ENCODE assay signal across 21 mouse cellular contexts in the genomic region with DNA sequence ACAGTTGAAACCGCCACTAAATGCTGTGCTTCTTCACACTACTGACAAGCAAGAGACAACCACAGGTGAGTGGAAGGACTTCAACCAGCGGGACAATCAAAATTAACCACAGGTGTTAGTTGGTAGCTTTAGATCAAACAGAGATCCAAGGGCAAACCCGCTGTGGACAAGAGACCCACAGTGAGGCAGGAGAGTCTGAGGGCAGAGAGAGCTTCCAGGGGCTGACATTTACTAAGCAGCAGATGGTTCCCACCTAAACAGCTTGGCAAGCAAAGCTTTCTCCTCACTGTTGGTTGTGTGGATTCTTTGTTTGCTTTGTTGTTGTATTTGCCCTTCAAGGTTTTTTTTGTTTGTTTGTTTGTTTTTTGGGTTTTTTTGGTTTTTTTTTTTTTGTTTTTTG.
A peak's percentile ranks its signal among the peaks of the same experiment; 100 is the strongest.
DNase-seq lines count a peak whose midpoint lies in the region; ATAC-seq and TF ChIP-seq lines count a peak whose summit lies in the region.
"Had no signal": no experiment of that assay in that cellular context is flagged by ENCODE, and none has a peak within 500 bp of the region (broad histone marks: within the 10 kb centered on the region; RNA-seq: fewer than 3 reads in every experiment).

No protein-coding gene starts in this region.

- no peaks in the 10 kb centered on the region for H3K27me3 ChIP-seq in cerebellum, adult 2 months (ENCODE audit: control insufficient read depth, insufficient read depth, low read length)
- no peaks in the 10 kb centered on the region for H3K27me3 ChIP-seq in midbrain, postnatal 0 days (ENCODE audit: insufficient read depth, low read length)
- H3K27me3 ChIP-seq in midbrain, embryonic 16.5 days (ENCODE audit: control insufficient read depth, insufficient read depth, low read depth, low read length), result no peaks in the 10 kb centered on the region
- H3K27me3 ChIP-seq: CH12.LX; embryonic facial prominence, embryonic 13.5 days; forebrain, embryonic 12.5 days; intestine, embryonic 15.5 days; Patski had no signal

- ATAC-seq in midbrain, postnatal 0 days (ENCODE audit: low FRiP score), result no peak
- no peak for ATAC-seq in midbrain, embryonic 16.5 days
- ATAC-seq: activated CD4-positive, CD25-positive, alpha-beta regulatory T cell, adult 4 months; forebrain, embryonic 16.5 days; hindbrain, embryonic 16.5 days; intestine, embryonic 15.5 days; Patski had no signal

- no peaks in the 10 kb centered on the region for H3K9me3 ChIP-seq in midbrain, postnatal 0 days (ENCODE audit: low read length)
- no peaks in the 10 kb centered on the region for H3K9me3 ChIP-seq in midbrain, embryonic 16.5 days (replicated peaks; ENCODE audit: control insufficient read depth, low read length, poor library complexity, severe bottlenecking)
- H3K9me3 ChIP-seq: embryonic facial prominence, embryonic 13.5 days; forebrain, embryonic 12.5 days; heart, embryonic 13.5 days; intestine, embryonic 15.5 days had no signal

- no peak for TF ChIP-seq CTCF in cerebellum, adult 2 months (IDR thresholded peaks at IDR 0.05; ENCODE audit: borderline replicate concordance, insufficient read depth, low read depth, low read length)
- no peak for TF ChIP-seq CTCF in midbrain, postnatal 0 days (IDR thresholded peaks at IDR 0.05)

- H3K27ac ChIP-seq in cerebellum, adult 2 months (ENCODE audit: insufficient read depth, low read length), result no peak overlapping the region
- H3K27ac ChIP-seq in midbrain, postnatal 0 days (ENCODE audit: low read depth, low read length), result no peak overlapping the region
- no peak overlapping the region for H3K27ac ChIP-seq in midbrain, embryonic 16.5 days (ENCODE audit: low read length)
- H3K27ac ChIP-seq: embryonic facial prominence, embryonic 13.5 days; forebrain, embryonic 12.5 days; heart, embryonic 13.5 days; intestine, embryonic 15.5 days had no signal

- no peak for TF ChIP-seq POLR2A in cerebellum, adult 2 months (IDR thresholded peaks at IDR 0.05; ENCODE audit: borderline replicate concordance, insufficient read depth, low read length)

- H3K36me3 ChIP-seq in midbrain, postnatal 0 days (ENCODE audit: insufficient read depth, low read length), result no peaks in the 10 kb centered on the region
- no peaks in the 10 kb centered on the region for H3K36me3 ChIP-seq in midbrain, embryonic 16.5 days (ENCODE audit: control insufficient read depth, insufficient read depth, low read length)
- H3K36me3 ChIP-seq: embryonic facial prominence, embryonic 13.5 days; forebrain, embryonic 12.5 days; heart, embryonic 13.5 days; intestine, embryonic 15.5 days had no signal

- no peak overlapping the region for H3K4me2 ChIP-seq in midbrain, postnatal 0 days (ENCODE audit: low read depth, low read length, poor library complexity, severe bottlenecking)
- no peak overlapping the region for H3K4me2 ChIP-seq in midbrain, embryonic 16.5 days (ENCODE audit: low read length)
- H3K4me2 ChIP-seq: embryonic facial prominence, embryonic 13.5 days; forebrain, embryonic 12.5 days; heart, embryonic 13.5 days; intestine, embryonic 15.5 days had no signal

- H3K4me1 ChIP-seq in cerebellum, adult 2 months (ENCODE audit: control insufficient read depth, insufficient read depth, low read length), result peaks cover 5% of the 10 kb centered on the region; the same call in 1 of the 2 replicates
- H3K4me1 ChIP-seq in midbrain, postnatal 0 days (ENCODE audit: insufficient read depth, low read length), result no peaks in the 10 kb centered on the region
- peaks cover 1% of the 10 kb centered on the region; the same call in 1 of the 2 replicates for H3K4me1 ChIP-seq in midbrain, embryonic 16.5 days (ENCODE audit: control insufficient read depth, insufficient read depth, low read length)
- H3K4me1 ChIP-seq: intestine, embryonic 15.5 days had no signal

- H3K9ac ChIP-seq in midbrain, postnatal 0 days (replicated peaks; ENCODE audit: low read length, poor library complexity, severe bottlenecking), result no peak overlapping the region
- no peak overlapping the region for H3K9ac ChIP-seq in midbrain, embryonic 16.5 days (ENCODE audit: low read depth, low read length)
- H3K9ac ChIP-seq: embryonic facial prominence, embryonic 13.5 days; forebrain, embryonic 12.5 days; heart, embryonic 13.5 days; intestine, embryonic 15.5 days had no signal

- WGBS in cerebellum, adult 2 months, result 19% methylated on average over 3 of the region's 3 CpGs
- WGBS in midbrain, postnatal 0 days, result 77% methylated on average over 3 of the region's 3 CpGs
- WGBS in midbrain, embryonic 16.5 days, result 80% methylated on average over 3 of the region's 3 CpGs

- no peak overlapping the region for H3K4me3 ChIP-seq in cerebellum, adult 2 months (replicated peaks; ENCODE audit: insufficient read depth, low read depth, low read length)
- no peak overlapping the region for H3K4me3 ChIP-seq in midbrain, postnatal 0 days (ENCODE audit: low read depth, low read length)
- no peak overlapping the region for H3K4me3 ChIP-seq in midbrain, embryonic 16.5 days (ENCODE audit: low read depth, low read length)
- H3K4me3 ChIP-seq: embryonic facial prominence, embryonic 13.5 days; forebrain, embryonic 12.5 days; heart, embryonic 13.5 days; intestine, embryonic 15.5 days had no signal

- DNase-seq in cerebellum, adult 2 months, result peak; percentile 25 to 50
- DNase-seq in cerebellum, adult 11 months, result no peak
- DNase-seq in midbrain, postnatal 0 days (ENCODE audit: low spot score), result peak; percentile 49
- peak; percentile 20 to 44 for DNase-seq in cerebellum, postnatal 14 days
- no peak for DNase-seq in gastrocnemius, postnatal 10 days
- no peak for DNase-seq in gastrocnemius, adult 8-10 months (ENCODE audit: low spot score in 2 of 2)
- DNase-seq: adrenal gland, postnatal 14 days; gastrocnemius, postnatal 36 days; heart, adult 11 months; heart, postnatal 36 days; kidney, adult 8-10 months had no signal

Comparison
In these comparisons a context has a peak if more than half of its experiments do, and no peak if none do; other contexts are left out.
1. DNase-seq: peak in cerebellum, adult 2 months (2 of 2), midbrain, postnatal 0 days (single experiment) and cerebellum, postnatal 14 days (2 of 2); none in cerebellum, adult 11 months (single experiment), gastrocnemius, postnatal 10 days (single experiment) and gastrocnemius, adult 8-10 months (0 of 2).